Mouse (Mus musculus): Measurements from ENCODE around the gene Ndufab1. TPM values are rescaled to one million over a fixed set of nuclear protein-coding genes. Genes with fewer than 3 reads are reported as not detected.

Gene Ndufab1
- polyA plus RNA-seq (2014; fragmentation: Nextera tagmentation; extraction: Ambion mirVana) = 559 and 632 TPM in 2 replicates

DNA sequence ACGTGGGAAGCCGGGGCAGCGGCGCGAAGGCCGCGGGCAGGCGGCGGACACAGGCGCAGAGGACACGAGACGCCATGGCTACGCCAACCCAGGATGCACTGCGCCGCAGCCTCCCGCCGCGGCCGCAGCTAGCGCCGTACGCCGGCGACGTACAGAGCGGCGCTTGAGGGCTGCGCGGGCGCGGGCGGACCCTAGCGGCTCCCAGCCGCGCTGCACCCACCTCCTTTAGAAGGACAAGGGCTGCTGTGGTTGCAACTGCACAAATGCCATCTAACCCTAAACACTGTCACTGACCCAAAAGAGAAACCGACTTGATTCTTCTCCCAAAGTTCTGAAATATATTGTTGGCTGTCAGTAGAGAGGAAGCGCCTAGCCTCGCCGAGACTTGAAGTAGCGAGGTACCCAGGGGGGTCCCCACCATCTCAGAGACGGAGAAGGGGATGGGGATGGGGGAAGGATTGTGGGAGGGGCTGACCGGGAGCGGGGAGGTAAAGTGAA is at the start of gene Ndufab1:
Gene Ndufab1, minus strand, starts transcription at position 140 of the 498 bp plus-strand sequence.
- Histone ChIP-seq H3K27ac (replicated peaks; ENCODE audit: low read depth, low read length) (no peak within 1 kb of the TSS; the same call in 1 of the 2 replicates), H3K4me1 (ENCODE audit: control insufficient read depth, insufficient read depth, low read length) (peaks cover 11% of the 10 kb centered on the region; the same call in 1 of the 2 replicates), H3K36me3 (ENCODE audit: control insufficient read depth, insufficient read depth, low read length) (peaks cover 18% of the 10 kb centered on the region; the same call in 1 of the 2 replicates), H3K4me3 (ENCODE audit: low read depth, low read length) (peak within 1 kb of the TSS; percentile 74), H3K9ac (ENCODE audit: low read depth, low read length) (peak within 1 kb of the TSS; percentile 90), H3K9me3 (ENCODE audit: control insufficient read depth, low read length) (no peaks in the 10 kb centered on the region), H3K4me2 (ENCODE audit: low read depth, low read length) (peak within 1 kb of the TSS; percentile 81), H3K27me3 (replicated peaks; ENCODE audit: control insufficient read depth, insufficient read depth, low read length) (no peaks in the 10 kb centered on the region)
- 2% methylated on average over 13 of the region's 43 CpGs for WGBS
- ATAC-seq (ENCODE audit: low read depth) = peak; percentile 99
- DNase-seq (ENCODE audit: low spot score) = peak; percentile 94

DNA sequence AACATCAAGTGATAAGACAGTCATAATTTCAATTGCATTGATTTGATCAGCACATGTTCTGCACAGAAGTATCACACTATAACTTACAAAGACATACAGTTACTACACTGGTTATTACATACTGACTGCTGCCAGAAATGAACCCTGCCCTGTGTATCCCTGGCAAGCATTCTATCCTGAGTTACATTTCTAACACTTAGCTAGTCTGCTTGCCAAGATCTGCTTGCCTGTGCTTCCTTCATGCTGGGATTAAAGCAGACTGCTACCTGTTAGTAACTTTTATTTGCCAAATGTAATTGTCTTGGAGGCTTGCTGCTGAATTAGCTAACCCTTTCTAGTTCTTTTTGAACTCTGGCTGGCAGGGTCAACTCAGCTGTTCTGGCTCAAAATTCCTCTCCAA is 39.3 kb upstream of the Ndufab1 start:
- DNase-seq (ENCODE audit: low spot score) (no peak), ATAC-seq (ENCODE audit: low read depth) (no peak)
- Histone ChIP-seq H3K27me3 (replicated peaks; ENCODE audit: control insufficient read depth, insufficient read depth, low read length) (no peaks in the 10 kb centered on the region), H3K36me3 (ENCODE audit: control insufficient read depth, insufficient read depth, low read length) (peaks cover 94% of the 10 kb centered on the region), H3K4me3 (ENCODE audit: low read depth, low read length) (no peak overlapping the region), H3K4me2 (ENCODE audit: low read depth, low read length) (no peak overlapping the region), H3K9me3 (ENCODE audit: control insufficient read depth, low read length) (no peaks in the 10 kb centered on the region), H3K4me1 (ENCODE audit: control insufficient read depth, insufficient read depth, low read length) (no peaks in the 10 kb centered on the region), H3K27ac (replicated peaks; ENCODE audit: low read depth, low read length) (no peak overlapping the region), H3K9ac (ENCODE audit: low read depth, low read length) (no peak overlapping the region)

DNA sequence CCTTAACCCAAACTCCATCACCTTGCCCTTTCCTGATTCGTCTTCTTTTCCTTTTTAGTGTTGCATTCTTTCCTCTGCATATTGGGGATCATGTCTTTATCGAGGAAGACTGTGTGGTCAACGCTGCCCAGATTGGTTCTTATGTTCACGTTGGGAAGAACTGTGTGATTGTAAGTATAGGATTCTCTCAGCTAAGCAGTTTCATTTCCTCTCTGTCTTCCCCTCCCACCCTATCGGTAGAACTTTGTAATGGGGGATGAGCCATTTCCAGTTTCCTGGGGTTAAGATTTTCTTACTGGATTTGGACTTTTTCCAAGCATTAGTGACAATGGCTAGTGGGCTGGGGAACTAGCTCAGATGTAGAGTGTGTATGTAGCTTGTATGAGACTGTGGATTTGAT is 36.5 kb upstream of the Ndufab1 start:
- WGBS = 96% methylated on average over 5 of the region's 5 CpGs
- H3K27ac ChIP-seq (replicated peaks; ENCODE audit: low read depth, low read length) = no peak overlapping the region
- no peak overlapping the region for H3K4me3 ChIP-seq (ENCODE audit: low read depth, low read length)
- H3K9ac ChIP-seq (ENCODE audit: low read depth, low read length) = no peak overlapping the region
- DNase-seq (ENCODE audit: low spot score) (no peak), ATAC-seq (ENCODE audit: low read depth) (no peak)
- peaks cover 3% of the 10 kb centered on the region; the same call in 1 of the 2 replicates for H3K4me1 ChIP-seq (ENCODE audit: control insufficient read depth, insufficient read depth, low read length)
- peaks cover 84% of the 10 kb centered on the region for H3K36me3 ChIP-seq (ENCODE audit: control insufficient read depth, insufficient read depth, low read length)
- H3K4me2 ChIP-seq (ENCODE audit: low read depth, low read length) = no peak overlapping the region
- no peaks in the 10 kb centered on the region for H3K9me3 ChIP-seq (ENCODE audit: control insufficient read depth, low read length)
- no peaks in the 10 kb centered on the region for H3K27me3 ChIP-seq (replicated peaks; ENCODE audit: control insufficient read depth, insufficient read depth, low read length)

DNA sequence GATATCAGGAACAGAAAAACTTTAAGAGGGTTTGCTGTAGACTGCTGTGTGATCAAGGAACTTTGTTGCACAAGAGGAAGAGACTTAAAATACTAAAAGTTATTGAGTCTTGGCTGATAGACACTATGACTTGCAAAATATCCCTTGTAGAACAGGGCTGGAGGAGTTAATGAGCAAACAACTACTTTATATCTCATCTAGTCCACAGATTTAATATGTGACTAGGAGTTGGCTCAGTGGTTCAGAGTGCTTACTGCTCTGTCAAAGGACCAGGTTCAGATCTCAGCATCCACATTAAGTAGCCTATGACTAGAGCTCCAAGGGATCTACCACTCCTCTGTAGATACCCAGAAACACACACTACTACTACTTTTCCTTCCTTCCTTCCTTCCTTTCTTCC is 35.4 kb upstream of the Ndufab1 start:
- ATAC-seq (ENCODE audit: low read depth) = no peak
- no peak overlapping the region for H3K4me2 ChIP-seq (ENCODE audit: low read depth, low read length)
- no peak for DNase-seq (ENCODE audit: low spot score)
- H3K36me3 ChIP-seq (ENCODE audit: control insufficient read depth, insufficient read depth, low read length) = peaks cover 74% of the 10 kb centered on the region
- no peak overlapping the region for H3K4me3 ChIP-seq (ENCODE audit: low read depth, low read length)
- H3K9me3 ChIP-seq (ENCODE audit: control insufficient read depth, low read length) = no peaks in the 10 kb centered on the region
- H3K27ac ChIP-seq (replicated peaks; ENCODE audit: low read depth, low read length) = no peak overlapping the region
- no peak overlapping the region for H3K9ac ChIP-seq (ENCODE audit: low read depth, low read length)
- H3K4me1 ChIP-seq (ENCODE audit: control insufficient read depth, insufficient read depth, low read length) = peaks cover 3% of the 10 kb centered on the region; the same call in 1 of the 2 replicates
- no peaks in the 10 kb centered on the region for H3K27me3 ChIP-seq (replicated peaks; ENCODE audit: control insufficient read depth, insufficient read depth, low read length)

DNA sequence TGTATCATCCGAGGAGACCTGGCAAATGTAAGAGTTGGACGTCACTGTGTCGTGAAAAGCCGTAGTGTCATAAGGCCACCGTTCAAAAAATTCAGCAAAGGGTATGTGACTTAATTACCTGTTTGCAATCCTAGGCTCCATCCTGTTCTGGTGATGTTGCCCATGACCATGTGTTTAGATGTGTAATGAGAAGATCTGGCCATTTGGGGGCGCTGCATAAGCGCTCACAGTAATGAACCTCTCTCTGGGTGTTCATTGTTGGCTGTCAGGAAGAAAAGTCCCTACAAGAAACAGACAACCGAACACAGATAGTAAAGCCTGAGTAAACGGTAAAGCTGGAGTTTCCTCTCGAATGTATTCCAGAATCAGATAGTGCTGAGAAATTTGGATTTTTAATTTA is 33.4 kb upstream of the Ndufab1 start:
- H3K9ac ChIP-seq (ENCODE audit: low read depth, low read length) = no peak overlapping the region
- H3K27ac ChIP-seq (replicated peaks; ENCODE audit: low read depth, low read length) = no peak overlapping the region
- H3K4me1 ChIP-seq (ENCODE audit: control insufficient read depth, insufficient read depth, low read length) = peaks cover 3% of the 10 kb centered on the region; the same call in 1 of the 2 replicates
- no peak overlapping the region for H3K4me2 ChIP-seq (ENCODE audit: low read depth, low read length)
- 79% methylated on average over 10 of the region's 10 CpGs for WGBS
- no peaks in the 10 kb centered on the region for H3K9me3 ChIP-seq (ENCODE audit: control insufficient read depth, low read length)
- no peak for DNase-seq (ENCODE audit: low spot score)
- peaks cover 55% of the 10 kb centered on the region for H3K36me3 ChIP-seq (ENCODE audit: control insufficient read depth, insufficient read depth, low read length)
- no peak overlapping the region for H3K4me3 ChIP-seq (ENCODE audit: low read depth, low read length)
- H3K27me3 ChIP-seq (replicated peaks; ENCODE audit: control insufficient read depth, insufficient read depth, low read length) = no peaks in the 10 kb centered on the region
- ATAC-seq (ENCODE audit: low read depth) = no peak

DNA sequence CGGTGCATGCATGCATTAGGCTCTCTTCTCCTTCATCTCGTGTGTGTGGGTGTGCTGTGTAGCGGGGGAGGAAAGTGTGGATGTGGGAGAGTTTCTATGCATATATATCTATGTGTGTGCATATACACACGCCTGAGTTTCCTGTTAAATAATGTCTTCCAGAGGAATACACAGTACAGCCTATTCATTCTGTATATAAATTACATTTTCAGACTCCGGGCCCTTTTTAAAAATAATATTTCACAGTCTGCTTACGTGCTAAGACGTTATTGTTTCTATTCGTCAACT is 31.6 kb upstream of the Ndufab1 start:
- Histone ChIP-seq H3K9me3 (ENCODE audit: control insufficient read depth, low read length) (no peaks in the 10 kb centered on the region), H3K36me3 (ENCODE audit: control insufficient read depth, insufficient read depth, low read length) (peaks cover 41% of the 10 kb centered on the region), H3K4me2 (ENCODE audit: low read depth, low read length) (peak overlapping the region; percentile 77), H3K27ac (replicated peaks; ENCODE audit: low read depth, low read length) (peak overlapping the region; percentile 70; the same call in 1 of the 2 replicates), H3K4me1 (ENCODE audit: control insufficient read depth, insufficient read depth, low read length) (peaks cover 3% of the 10 kb centered on the region; the same call in 1 of the 2 replicates), H3K9ac (ENCODE audit: low read depth, low read length) (peak overlapping the region; percentile 88), H3K4me3 (ENCODE audit: low read depth, low read length) (peak overlapping the region; percentile 86), H3K27me3 (replicated peaks; ENCODE audit: control insufficient read depth, insufficient read depth, low read length) (no peaks in the 10 kb centered on the region)
- no peak for ATAC-seq (ENCODE audit: low read depth)
- 16% methylated on average over 8 of the region's 8 CpGs for WGBS
- no peak for DNase-seq (ENCODE audit: low spot score)

DNA sequence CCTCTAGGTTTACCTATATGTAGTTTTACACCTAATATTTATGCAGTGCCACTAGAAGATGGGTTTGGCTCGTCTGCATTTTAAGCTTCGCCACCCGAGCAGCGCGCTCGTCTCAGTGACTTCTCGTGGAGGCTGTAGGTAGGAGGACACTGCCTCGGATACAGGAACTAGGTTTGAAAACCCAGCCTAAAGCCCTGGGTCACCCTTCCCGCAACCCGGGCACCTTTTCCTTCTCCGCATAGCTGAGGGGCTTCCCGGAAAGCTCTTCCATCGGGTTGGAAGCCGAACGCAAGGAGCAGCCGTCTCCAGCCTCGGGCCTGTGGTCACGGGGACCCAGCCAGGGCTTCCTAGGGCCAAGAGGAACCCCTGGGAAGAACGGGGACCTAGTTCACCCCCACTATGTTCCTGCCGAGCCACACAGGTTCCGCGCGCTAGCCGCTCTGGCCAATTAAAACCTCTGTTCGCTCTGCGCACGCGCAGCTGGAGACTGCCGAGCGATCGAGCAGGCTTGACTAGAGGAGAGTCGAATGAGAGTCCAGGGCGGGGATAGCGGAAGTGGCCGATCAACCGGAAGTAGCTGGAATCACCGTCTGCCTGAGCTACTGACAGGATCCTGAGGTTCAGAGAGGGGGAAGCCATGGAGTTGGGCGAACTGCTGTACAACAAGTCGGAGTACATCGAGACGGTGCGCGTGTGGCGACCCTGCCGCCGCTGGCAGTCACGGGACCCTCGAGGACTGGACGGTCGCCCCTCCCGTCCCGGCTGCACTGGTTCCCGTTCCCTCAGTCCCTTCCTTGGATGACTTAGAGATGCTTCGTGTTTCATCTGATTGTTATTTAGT is 31.0 kb upstream of the Ndufab1 start, which contains the start of the genes Palb2 and Dctn5:
Gene Palb2, minus strand, starts transcription at position 489 of the 841 bp plus-strand sequence.
Gene Dctn5, plus strand, starts transcription at position 545 of the 841 bp plus-strand sequence.
- H3K4me2 ChIP-seq (ENCODE audit: low read depth, low read length) = peak within 1 kb of the TSS; percentile 77
- peak; percentile 98 for DNase-seq (ENCODE audit: low spot score)
- H3K9ac ChIP-seq (ENCODE audit: low read depth, low read length) = peak within 1 kb of the TSS; percentile 88
- peaks cover 41% of the 10 kb centered on the region for H3K36me3 ChIP-seq (ENCODE audit: control insufficient read depth, insufficient read depth, low read length)
- H3K27me3 ChIP-seq (replicated peaks; ENCODE audit: control insufficient read depth, insufficient read depth, low read length) = no peaks in the 10 kb centered on the region
- H3K4me3 ChIP-seq (ENCODE audit: low read depth, low read length) = peak within 1 kb of the TSS; percentile 86
- peaks cover 3% of the 10 kb centered on the region; the same call in 1 of the 2 replicates for H3K4me1 ChIP-seq (ENCODE audit: control insufficient read depth, insufficient read depth, low read length)
- H3K9me3 ChIP-seq (ENCODE audit: control insufficient read depth, low read length) = no peaks in the 10 kb centered on the region
- WGBS = under 1% methylated on average over 53 of the region's 54 CpGs
- peak; percentile 99 for ATAC-seq (ENCODE audit: low read depth)
- peak within 1 kb of the TSS; percentile 70; the same call in 1 of the 2 replicates for H3K27ac ChIP-seq (replicated peaks; ENCODE audit: low read depth, low read length)

DNA sequence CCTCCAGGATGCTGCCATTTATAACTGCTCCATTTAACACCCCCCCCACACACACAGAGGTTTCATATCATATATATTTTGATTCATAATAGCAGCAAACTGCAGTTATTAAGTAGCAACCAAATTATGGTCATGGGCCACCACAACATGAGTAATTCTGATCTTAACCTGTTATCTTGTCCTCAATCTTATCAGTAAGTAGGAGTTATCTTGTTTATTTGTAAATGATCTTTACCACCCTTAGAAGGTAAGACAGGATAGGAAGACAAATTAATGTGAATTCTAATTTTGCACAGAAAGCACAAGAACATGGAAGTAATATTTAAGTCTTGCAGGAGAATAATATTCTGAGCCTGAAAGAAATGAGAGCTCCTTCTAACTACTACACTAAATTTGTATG is 30.1 kb upstream of the Ndufab1 start:
- Histone ChIP-seq H3K9me3 (ENCODE audit: control insufficient read depth, low read length) (no peaks in the 10 kb centered on the region), H3K27ac (replicated peaks; ENCODE audit: low read depth, low read length) (no peak overlapping the region), H3K36me3 (ENCODE audit: control insufficient read depth, insufficient read depth, low read length) (peaks cover 44% of the 10 kb centered on the region), H3K27me3 (replicated peaks; ENCODE audit: control insufficient read depth, insufficient read depth, low read length) (no peaks in the 10 kb centered on the region), H3K4me2 (ENCODE audit: low read depth, low read length) (peak overlapping the region; percentile 77), H3K4me3 (ENCODE audit: low read depth, low read length) (peak overlapping the region; percentile 86), H3K9ac (ENCODE audit: low read depth, low read length) (peak overlapping the region; percentile 88), H3K4me1 (ENCODE audit: control insufficient read depth, insufficient read depth, low read length) (peaks cover 3% of the 10 kb centered on the region; the same call in 1 of the 2 replicates)
- DNase-seq (ENCODE audit: low spot score) (no peak), ATAC-seq (ENCODE audit: low read depth) (no peak)

Measured in embryonic facial prominence, embryonic 14.5 days (tissue).